Mouse (Mus musculus): ENCODE measurements around the gene Cfap221. TPM values are rescaled to one million over a fixed set of nuclear protein-coding genes. Genes with fewer than 3 reads are reported as not detected.

The Cfap221 gene
- total and polyA plus RNA-seq, 3 experiments: not detected

- no peaks in the 10 kb centered on the region for H3K79me2 ChIP-seq (replicated peaks; ENCODE audit: control insufficient read depth, extremely low read depth, insufficient read depth, poor library complexity, severe bottlenecking)
- dilution Hi-C loops (cut with MboI; ENCODE audit: extremely low pct_ligation_motif_present, extremely low pct_unique_long_range_greater_than_20kb, low sequenced_read_pairs) (no loop called here), in situ Hi-C loops (cut with MboI; ENCODE audit: low pct_ligation_motif_present, low pct_unique_long_range_greater_than_20kb, low sequenced_read_pairs) (loop anchor here (25.0 kb wide), 1 partner anchor 216 kb away; no protein-coding TSS in a partner anchor)
- peak overlapping the region in 2 of 3 experiments; percentile 10 to 45 for H3K4me3 ChIP-seq (replicated peaks in 1 of 3; ENCODE audit: low read depth in 2 of 3, low read length in 2 of 3, poor library complexity in 1 of 3)
- no peak overlapping the region for H3K27ac ChIP-seq (ENCODE audit: insufficient read depth, low read depth)
- no peak for DNase-seq (ENCODE audit: extremely low read depth)
- H3K36me3 ChIP-seq (replicated peaks in 1 of 2; ENCODE audit: control insufficient read depth in 1 of 2, insufficient read depth in 1 of 2, low read length in 1 of 2): peaks cover 0 to 6% of the 10 kb centered on the region in 2 experiments
- H3K4me1 ChIP-seq (ENCODE audit: control insufficient read depth in 1 of 2, insufficient read depth in 2 of 2): peaks cover 21 to 48% of the 10 kb centered on the region in 2 experiments
- TF ChIP-seq ELF1 (IDR thresholded peaks at IDR 0.05; ENCODE audit: low read depth, low read length) (peak; percentile 39), TCF12 (IDR thresholded peaks at IDR 0.05; ENCODE audit: low read depth, low read length) (peak; percentile 14; the same call in 1 of the 2 replicates), POLR2AphosphoS2 (IDR thresholded peaks at IDR 0.05; ENCODE audit: low read depth, low read length) (no peak), TBP (conservative IDR thresholded peaks at IDR 0.05; ENCODE audit: low read depth, low read length) (no peak), IRF4 (IDR thresholded peaks at IDR 0.05; ENCODE audit: low read depth, low read length) (0 out of 2 replicates have a peak, but pooled peaks have one; percentile 0)
- H3K9ac ChIP-seq (ENCODE audit: insufficient read depth, low read depth): peak overlapping the region; percentile 0; the same call in 1 of the 2 replicates
- no peaks in the 10 kb centered on the region for H3K9me3 ChIP-seq (replicated peaks; ENCODE audit: low read length)
- H3K27me3 ChIP-seq (replicated peaks): no peaks in the 10 kb centered on the region
- H3K4me2 ChIP-seq (ENCODE audit: insufficient read depth, low read depth, poor library complexity, severe bottlenecking): peak overlapping the region; percentile 23
Measured at GRCm38 (mm10) chr1:119903231-119903620, 93.8 kb downstream of the Cfap221 start.

- H3K27ac ChIP-seq (ENCODE audit: insufficient read depth, low read depth): peak overlapping the region; percentile 48; the same call in 1 of the 2 replicates
- peak; percentile 61 for DNase-seq (ENCODE audit: extremely low read depth)
- dilution Hi-C loops (cut with MboI; ENCODE audit: extremely low pct_ligation_motif_present, extremely low pct_unique_long_range_greater_than_20kb, low sequenced_read_pairs) (no loop called here), in situ Hi-C loops (cut with MboI; ENCODE audit: low pct_ligation_motif_present, low pct_unique_long_range_greater_than_20kb, low sequenced_read_pairs) (loop anchor here (25.0 kb wide), 1 partner anchor 215 kb away; no protein-coding TSS in a partner anchor)
- peak overlapping the region; percentile 0; the same call in 1 of the 2 replicates for H3K9ac ChIP-seq (ENCODE audit: insufficient read depth, low read depth)
- peak overlapping the region in 2 of 3 experiments; percentile 10 to 45 for H3K4me3 ChIP-seq (replicated peaks in 1 of 3; ENCODE audit: low read depth in 2 of 3, low read length in 2 of 3, poor library complexity in 1 of 3)
- H3K4me1 ChIP-seq (ENCODE audit: control insufficient read depth in 1 of 2, insufficient read depth in 2 of 2): peaks cover 21 to 43% of the 10 kb centered on the region in 2 experiments
- H3K9me3 ChIP-seq (replicated peaks; ENCODE audit: low read length): no peaks in the 10 kb centered on the region
- no peak for TF ChIP-seq GABPA (IDR thresholded peaks at IDR 0.05; ENCODE audit: insufficient replicate concordance, low read depth, low read length)
- TF ChIP-seq MAZ (IDR thresholded peaks at IDR 0.05; ENCODE audit: low read depth, low read length): no peak; the same call in 1 of the 2 replicates
- TF ChIP-seq HCFC1 (IDR thresholded peaks at IDR 0.05; ENCODE audit: low read depth, low read length): no peak
- TF ChIP-seq ZMIZ1 (IDR thresholded peaks at IDR 0.05; ENCODE audit: low read depth, low read length): 0 out of 2 replicates have a peak, but pooled peaks have one; percentile 9
- peak; percentile 26; the same call in 1 of the 2 replicates for TF ChIP-seq POLR2A (IDR thresholded peaks at IDR 0.05; ENCODE audit: low read depth, low read length)
- TF ChIP-seq NRF1 (IDR thresholded peaks at IDR 0.05; ENCODE audit: low read depth, low read length): no peak
- TF ChIP-seq KAT2A (IDR thresholded peaks at IDR 0.05; ENCODE audit: insufficient replicate concordance, low read length): no peak
- TF ChIP-seq CTCF (conservative IDR thresholded peaks at IDR 0.05 in 1 of 2, IDR thresholded peaks at IDR 0.05 in 1 of 2; ENCODE audit: low read depth in 2 of 2, low read length in 2 of 2): no peak
- no peak for TF ChIP-seq SIN3A (IDR thresholded peaks at IDR 0.05; ENCODE audit: low read length)
- TF ChIP-seq ELF1 (IDR thresholded peaks at IDR 0.05; ENCODE audit: low read depth, low read length): no peak
- TF ChIP-seq BHLHE40 (IDR thresholded peaks at IDR 0.05; ENCODE audit: low read depth, low read length): peak; percentile 63
- TF ChIP-seq IRF4 (IDR thresholded peaks at IDR 0.05; ENCODE audit: low read depth, low read length): 0 out of 2 replicates have a peak, but pooled peaks have one; percentile 22
- H3K4me2 ChIP-seq (ENCODE audit: insufficient read depth, low read depth, poor library complexity, severe bottlenecking): peak overlapping the region; percentile 23
- H3K36me3 ChIP-seq (replicated peaks in 1 of 2; ENCODE audit: control insufficient read depth in 1 of 2, insufficient read depth in 1 of 2, low read length in 1 of 2): peaks cover 0 to 2% of the 10 kb centered on the region in 2 experiments
- H3K27me3 ChIP-seq (replicated peaks): no peaks in the 10 kb centered on the region
- no peaks in the 10 kb centered on the region for H3K79me2 ChIP-seq (replicated peaks; ENCODE audit: control insufficient read depth, extremely low read depth, insufficient read depth, poor library complexity, severe bottlenecking)
Measured at GRCm38 (mm10) chr1:119902551-119903230, 94.3 kb downstream of the Cfap221 start.

Measured in CH12.LX (cell line).